Mouse (Mus musculus) layer of hippocampus, adult 18-20 months (tissue): ENCODE data around the gene Ccdc27. TPM values are rescaled to one million over a fixed set of nuclear protein-coding genes. Genes with fewer than 3 reads are reported as not detected.

Experiments
- DNase-seq, 2 experiments: peaks; one replicate each; pipeline ENCODE4 v3.0.0; 2022; ENCODE audit warnings: low spot score in 2 of 2
- total RNA-seq, 2 experiments: library from RNA; stranded (reverse); gene quantifications; 2 replicates each; pipeline ENCODE4 v1.2.3; 2021

Ccdc27 gene
- total RNA-seq, 2 experiments from 2014 or later: 0.59 to 0.66 TPM

DNA sequence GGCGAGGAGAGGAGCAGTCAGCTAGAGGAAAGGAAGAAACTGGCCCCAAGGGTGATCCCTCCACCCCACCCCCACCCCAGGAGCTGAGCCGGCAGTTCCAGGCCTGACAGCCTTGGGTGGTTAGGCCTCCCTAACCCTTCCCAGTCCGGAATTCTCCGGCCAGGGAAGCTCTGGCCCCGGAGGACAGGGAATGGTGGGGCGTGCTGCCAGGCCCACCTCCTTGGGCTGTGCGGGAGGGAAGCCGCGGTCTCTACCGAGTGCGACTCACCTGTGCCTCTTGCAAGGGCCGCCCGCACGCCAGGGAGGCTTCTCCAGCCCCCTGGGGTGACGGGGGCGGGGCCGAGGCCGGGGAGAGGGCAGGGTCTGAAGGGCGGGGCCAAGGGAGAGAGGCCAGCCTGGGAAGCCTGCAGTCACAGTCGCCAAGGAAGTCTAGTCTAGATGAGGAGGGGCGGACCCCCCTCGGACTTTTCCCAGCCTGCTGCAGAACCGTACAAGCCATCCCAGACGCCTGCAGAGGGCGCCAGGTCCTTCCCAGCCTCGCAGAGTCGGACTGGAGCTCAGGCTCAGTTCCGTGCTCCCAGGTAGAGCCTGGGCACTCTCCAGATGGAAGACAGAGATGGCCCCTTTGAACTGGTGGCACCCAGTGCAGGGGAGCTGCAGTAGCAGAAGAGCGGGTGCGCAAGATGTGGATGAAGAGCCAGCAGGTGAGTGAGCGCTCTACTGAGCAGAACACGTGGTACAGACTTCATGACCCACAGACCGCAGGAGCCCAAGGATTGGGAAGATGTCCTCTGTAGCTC is 16.6 kb downstream of the Ccdc27 start, which contains the start of gene Smim1:
TSS of gene Smim1 (minus strand) at position 590 of the 800 bp plus-strand sequence.
- peak in 1 of 2 experiments; percentile 72 for DNase-seq

DNA sequence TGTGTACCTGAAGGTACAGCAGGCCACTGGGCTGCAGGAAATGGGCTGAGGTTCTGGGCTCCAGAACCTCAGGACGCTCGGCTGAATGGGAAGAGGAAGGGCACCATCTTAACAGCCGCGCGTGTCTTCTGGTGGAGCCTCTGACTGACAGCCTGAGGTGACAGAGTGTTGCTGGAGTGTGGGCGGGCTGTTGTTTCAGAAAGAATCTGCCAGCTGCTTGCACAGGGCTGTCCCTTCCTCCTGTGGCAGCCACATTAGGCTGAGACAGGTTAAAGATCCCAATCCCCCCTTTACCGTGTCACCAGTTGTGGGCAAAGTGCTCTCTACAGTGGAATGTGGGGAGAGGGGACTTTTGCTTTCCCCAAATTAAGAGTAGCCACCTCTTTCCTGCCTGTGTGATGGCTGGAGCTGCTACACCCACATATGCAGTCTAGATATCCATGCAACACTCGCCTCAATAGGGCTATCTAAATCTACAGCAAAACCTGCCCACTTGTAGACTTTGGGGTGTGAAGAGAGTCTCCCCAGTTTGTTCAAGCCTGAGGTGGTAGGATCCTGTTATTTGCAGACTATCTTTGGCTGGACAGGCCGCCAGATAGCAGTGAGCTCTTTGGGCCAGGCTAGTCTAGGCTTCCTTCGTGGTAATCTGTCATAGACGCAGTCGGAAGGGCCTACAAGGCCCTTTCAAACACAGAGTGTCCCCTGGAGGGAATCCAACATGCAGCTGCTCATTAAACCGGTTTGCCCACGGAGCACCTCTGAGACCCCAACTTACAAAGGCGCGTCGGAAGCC is 17.6 kb downstream of the Ccdc27 start:
- no peak for DNase-seq

DNA sequence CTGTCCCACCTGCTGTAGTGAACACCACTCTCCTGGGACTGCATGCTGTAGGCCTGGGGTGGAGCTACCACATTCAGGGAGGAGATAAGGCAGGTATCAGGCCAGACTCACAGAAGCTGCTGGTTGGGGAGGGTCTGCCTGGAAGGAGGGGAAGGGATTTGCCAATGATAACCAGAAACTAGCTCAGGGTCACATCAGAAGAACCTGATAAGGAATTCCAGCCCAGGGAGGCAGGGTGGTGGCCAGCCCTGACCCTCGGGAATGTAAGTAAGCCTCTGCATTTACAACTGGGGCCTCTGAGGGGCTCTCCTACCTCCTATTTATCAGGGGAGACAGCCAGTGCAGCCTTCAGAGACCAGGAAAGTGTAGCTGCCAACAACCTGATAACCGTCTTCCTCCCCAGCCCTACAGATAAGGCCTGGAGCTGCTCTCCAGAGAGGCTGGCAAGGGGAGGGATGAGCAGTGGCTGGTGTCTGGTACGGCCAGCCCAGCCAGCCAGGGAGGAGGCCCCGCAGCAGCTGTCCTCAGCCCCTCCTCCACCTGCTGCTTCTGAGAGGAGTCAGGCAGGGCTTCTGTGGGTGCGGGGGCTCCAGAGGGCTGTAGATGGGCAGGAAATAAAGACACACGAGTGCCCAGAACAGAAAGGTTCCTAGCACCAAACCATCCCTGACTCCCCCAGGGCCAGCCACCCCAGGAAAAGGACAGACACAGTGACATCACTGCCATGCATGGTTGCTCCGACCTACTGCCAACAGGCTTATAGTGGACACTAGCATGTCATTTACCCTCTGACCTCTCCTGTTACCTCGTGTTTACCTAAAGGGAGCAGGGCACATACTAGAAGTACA is 18.5 kb downstream of the Ccdc27 start:
- peak in 1 of 2 experiments; percentile 66 for DNase-seq

DNA sequence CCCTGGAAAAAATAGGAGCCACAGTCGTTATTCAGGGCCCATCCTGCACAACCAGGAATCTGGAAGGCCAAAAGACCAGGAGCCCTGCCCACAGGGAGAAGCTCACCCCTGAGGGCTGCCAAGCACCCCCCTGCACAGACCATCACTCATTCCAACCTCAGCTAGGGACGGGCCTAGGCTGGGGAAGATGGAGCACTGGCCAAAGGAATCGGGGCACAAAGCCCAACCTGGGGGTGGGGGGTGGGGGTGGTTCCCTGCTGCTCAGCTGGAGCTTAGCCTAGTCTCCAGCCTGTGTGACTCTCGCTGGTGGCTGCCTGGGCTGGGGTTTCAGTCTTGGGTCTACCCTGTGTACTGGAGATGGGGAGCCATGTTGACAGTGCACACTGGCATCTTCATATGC is 19.6 kb downstream of the Ccdc27 start:
- peak in 1 of 2 experiments; percentile 27 for DNase-seq

DNA sequence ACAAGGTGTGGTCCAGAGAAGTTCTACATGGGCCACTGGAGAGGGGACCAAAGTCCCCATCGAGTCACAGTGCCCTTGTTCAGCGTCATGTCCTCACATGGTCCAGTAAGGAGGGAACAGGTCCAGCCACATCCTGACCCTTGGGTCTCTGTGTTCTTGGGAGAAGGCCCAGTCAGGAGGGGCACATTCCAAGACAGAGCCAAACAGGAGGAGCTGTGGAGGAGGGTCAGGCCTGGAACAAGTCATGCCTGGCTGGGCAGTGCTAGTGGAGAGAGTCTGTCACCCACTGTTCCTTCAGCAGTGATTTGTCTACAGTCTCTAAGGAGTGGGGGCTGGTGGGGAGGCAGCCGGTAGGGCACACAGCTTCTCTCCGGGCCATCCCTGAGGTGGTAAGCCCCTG is 20.1 kb downstream of the Ccdc27 start:
- no peak for DNase-seq

DNA sequence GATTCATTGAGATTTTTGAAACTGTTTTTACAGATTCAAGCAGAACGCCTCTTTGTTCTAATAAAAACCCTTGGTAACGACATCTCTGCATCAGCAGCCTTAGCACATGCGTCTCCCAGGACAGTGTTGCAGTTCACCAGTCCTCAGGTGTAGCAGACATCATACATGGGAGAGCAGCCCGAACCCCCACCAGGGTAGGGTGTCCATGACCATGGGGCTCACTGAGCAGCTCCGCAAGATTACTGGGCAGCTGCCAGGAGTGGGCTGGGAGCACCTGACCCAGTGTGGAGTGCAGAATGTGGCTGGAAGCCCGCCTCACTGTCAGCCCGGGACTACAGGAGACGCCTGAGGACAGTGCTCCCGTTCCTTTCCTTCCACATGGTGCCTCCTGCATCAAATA is 21.0 kb downstream of the Ccdc27 start:
- DNase-seq: no peak

DNA sequence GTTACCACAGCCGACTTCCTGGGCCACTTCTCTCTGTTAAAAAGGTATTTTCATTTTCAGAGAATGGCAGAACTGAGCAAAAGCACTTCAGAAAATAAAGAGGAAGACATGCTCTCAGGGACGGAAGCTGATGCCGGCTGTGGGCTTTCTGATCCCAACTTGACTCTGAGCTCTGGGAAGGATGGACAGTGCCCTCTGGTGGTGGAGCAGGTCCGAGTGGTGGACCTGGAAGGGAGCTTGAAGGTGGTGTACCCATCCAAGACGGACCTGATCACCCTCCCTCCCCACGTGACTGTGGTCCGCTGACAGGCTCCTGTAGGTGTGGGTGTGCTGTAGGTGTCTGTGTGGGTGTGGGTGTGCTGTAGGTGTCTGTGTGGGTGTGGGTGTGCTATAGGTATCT is 22.9 kb downstream of the Ccdc27 start:
- peak in 1 of 2 experiments; percentile 53 for DNase-seq

DNA sequence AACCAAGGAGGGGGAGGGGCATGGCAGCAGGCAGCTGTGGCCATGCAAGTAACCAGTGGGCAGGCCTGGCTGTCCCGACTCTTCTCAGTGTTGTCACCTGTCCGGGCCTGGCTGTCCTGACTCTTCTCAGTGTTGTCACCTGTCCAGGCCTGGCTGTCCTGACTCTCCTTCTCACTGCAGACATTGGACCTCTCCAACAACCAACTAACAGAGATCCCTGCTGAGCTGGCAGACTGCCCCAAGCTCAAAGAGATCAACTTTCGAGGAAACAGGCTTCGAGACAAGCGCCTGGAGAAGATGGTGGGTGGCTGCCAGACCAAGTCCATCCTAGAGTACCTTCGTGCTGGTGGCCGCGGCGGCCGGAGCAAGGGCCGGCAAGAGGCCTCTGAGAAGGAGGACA is 27.0 kb downstream of the Ccdc27 start:
- no peak for DNase-seq

DNA sequence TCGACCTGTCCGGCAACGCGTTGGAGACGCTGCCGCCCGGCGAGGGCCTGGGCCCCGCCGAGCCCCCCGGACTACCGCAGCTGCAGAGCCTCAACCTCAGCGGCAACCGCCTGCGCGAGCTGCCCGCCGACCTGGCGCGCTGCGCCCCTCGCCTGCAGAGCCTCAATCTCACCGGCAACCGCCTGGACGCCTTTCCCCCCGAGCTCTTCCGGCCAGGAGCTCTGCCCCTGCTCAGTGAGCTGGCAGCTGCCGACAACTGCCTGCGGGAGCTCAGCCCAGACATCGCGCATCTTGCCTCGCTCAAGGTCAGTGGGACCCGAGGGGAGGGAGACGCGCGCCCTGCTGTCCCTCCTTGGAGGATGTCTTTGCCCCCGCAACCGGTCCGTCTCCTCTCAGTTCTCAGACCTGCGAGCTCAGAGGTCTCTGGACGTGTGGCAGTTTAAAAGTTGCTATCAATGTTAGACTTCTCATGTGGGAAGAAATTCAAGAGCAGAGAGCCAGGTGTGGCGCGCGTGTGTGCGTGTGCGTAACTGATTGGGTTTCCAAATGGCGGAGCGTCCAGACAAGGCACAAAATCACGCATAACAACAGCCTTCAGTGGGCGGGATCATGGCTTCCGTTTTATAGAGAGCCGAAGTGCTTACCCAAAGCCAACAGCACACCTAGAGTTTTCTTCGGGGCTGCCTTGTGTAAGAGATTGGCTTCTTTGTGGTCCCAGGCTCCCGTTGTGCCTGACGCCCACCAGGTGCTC is 30.2 kb downstream of the Ccdc27 start:
- no peak for DNase-seq

DNA sequence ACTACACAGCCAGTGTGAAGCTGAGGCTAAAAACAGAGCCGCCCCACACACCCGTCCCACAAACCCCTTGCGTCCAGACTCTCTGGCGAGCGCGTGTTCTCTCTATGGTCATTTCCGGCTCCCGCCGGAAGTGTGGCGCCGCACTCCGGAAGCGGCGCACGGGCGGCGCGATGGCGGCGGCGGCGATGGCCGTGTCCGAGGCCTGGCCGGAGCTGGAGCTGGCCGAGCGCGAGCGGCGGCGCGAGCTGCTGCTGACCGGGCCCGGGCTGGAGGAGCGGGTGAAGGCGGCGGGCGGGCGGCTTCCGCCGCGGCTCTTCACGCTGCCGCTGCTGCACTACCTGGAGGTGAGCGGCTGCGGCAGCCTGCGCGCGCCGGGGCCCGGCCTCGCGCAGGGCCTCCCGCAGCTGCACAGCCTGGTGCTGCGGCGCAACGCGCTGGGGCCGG is 30.8 kb downstream of the Ccdc27 start, which contains the start of gene Lrrc47:
TSS of gene Lrrc47 (plus strand) at position 86 of the 444 bp plus-strand sequence.
- peak; percentile 78 to 89 for DNase-seq

DNA sequence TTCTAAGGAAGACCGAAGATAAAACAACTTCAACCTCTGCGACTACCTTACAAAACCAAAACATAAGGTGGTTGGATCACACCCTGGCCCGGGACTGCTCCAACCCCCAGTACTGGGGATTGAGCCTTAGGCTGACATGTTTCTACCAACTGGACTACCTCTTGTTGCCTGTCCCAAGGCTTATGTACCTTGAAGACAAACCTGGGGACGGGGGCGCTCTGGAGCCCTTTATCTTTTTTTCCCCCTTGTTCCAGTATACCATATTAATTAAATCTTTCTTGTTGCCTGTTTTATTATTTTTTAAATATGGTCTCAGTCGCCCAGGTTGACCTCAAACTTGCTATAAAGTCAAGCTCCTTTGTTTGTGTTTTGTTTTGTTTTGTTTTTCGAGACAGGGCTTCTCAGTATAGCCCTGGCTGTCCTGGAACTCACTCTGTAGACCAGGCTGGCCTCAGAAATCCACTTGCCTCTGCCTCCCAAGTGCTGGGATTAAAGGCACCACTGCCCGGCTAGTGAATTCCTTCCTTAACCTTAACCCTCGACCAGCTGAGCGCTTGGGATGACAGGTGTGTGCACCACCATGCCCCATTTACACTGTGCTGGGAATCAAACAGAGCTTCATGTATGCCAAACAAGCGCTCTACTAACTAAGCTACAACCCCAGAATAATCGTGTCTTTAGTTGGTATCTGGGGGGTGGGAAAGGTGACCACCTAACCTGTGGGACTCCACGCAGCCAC is 31.4 kb downstream of the Ccdc27 start:
- no peak for DNase-seq

DNA sequence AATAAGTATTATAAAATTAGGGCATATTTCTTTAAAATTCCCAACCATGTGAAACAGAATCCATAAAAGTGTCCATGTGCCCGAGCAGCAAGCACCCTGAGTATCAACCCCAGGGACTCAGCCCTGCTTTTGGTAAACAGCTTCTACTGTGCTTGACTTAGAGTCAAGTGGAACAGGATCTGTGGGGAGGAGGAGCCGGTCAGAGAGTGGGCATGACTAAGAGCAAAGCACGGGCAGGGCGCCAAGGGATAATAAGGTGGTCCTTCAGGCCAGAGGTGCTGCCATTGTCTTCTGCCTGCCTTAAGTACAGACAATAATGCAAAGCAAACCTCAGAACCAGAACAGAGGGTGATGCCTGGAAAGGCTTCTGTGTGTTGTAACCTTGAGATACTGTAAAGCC is 34.7 kb downstream of the Ccdc27 start:
- no peak for DNase-seq

DNA sequence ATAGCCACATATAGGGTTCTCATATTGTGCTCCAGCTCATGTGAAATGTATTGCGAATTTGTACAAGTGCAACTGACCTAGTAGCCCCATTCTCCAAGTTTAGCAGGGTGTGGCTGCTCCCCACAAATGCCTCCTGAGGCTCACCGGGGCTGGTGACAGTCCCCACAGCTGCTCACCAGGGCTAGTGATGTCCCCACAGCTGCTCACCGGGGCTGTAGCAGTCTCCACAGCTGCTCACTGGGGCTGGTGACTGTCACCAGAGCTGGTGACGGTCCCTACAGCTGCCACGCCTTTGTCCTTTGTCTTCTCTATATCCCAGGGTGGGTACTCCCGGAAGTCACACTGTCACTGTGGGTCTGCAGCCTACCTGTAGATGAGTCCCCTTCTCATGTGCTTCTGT is 36.2 kb downstream of the Ccdc27 start:
- no peak for DNase-seq

DNA sequence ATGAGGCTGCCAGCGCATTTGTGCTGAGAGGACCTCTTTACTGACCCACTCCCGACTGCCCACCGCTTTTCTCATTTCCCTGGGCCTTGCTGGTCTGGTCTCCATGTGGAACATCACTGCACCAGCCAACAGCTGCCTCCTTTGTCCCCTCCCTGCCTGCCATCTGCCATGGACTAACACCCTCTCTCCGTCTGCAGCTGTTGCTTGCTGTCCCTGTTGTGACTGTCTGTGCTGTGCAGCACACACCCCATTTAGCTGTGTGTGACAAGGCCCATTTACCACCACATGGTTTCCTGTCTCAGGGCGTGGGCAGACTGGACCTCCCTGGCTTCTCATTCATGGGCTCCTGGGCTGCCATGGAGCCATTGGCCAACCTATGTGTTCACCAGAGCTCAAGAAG is 37.0 kb downstream of the Ccdc27 start:
- DNase-seq: no peak

DNA sequence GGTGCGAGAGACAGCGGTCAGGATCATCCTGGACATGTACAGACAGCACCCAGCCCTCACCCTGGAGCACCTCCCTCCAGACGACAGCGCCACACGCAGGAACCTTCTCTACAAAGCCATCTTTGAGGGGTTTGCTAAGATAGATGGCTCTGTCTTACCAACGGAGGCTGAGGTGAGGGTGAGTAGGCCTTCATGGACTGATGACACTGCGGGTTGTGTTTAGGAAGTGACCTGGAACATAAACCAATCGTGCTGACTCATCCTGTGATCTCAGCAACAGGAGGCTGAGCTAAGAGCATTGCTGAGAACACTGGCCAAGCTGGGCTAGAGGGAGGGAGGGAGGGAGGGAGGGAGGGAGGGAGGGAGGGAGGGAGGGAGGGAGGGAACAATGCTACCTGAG is 49.0 kb downstream of the Ccdc27 start:
- no peak for DNase-seq

DNA sequence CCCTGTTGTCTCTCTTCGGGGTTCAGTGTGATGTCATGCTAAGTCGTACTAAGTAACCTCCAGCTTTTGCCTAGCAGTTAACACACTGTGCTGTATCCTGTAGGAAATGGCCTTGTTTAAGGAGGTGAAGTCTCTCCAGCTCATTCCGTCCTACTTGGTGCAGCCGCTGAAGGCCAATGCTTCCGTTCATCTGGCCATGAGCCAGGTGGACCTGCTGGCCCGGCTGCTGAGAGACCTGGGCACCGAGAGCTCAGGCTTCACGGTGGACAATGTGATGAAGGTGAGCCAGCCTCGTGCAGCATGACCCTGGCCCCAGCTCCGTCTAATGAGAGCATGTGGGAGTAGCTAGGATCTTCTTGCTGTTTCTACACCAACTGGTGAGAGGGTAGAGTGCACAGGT is 49.8 kb downstream of the Ccdc27 start:
- DNase-seq: no peak

DNA sequence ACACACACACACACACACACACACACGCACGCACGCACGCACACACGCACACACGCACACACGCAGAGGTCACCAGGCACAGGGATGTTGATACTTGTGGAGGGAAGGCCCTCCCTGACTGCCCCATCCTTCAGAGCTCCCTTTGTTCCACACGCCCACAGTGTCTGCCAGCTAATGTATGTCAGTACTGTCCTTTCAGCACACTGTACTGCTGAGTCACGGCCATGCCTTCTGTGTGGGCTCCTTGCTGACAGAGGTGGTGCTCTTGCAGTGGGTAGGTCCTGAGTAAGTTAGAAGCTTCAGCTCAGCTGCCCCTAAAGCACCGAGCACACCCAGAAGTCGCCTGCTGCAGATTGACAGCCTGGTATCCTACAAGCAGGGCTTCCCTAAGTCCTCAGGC is 62.0 kb downstream of the Ccdc27 start:
- DNase-seq: no peak

DNA sequence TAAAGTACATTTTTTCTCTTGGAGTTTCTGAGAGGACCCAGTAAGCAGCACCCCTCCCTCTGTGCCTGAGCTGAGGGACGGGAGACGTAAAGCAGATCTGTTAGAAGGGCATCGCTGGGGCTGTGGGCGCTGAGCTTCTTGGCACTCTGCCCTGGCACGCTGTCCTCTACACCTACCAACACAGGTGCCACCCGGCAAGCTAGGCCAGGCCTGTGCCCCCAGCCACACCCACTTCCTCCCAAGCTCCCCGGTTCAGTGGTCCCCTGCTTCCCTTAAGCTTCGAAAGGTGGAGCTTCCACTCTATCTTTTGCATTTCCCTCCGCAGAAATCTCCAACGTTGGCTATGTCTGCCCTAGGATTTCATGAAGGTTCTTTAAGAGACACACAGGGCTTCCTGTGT is 63.2 kb downstream of the Ccdc27 start:
- DNase-seq: no peak
